Comparison of ENCODE assay signal across 13 mouse cellular contexts in the genomic region with DNA sequence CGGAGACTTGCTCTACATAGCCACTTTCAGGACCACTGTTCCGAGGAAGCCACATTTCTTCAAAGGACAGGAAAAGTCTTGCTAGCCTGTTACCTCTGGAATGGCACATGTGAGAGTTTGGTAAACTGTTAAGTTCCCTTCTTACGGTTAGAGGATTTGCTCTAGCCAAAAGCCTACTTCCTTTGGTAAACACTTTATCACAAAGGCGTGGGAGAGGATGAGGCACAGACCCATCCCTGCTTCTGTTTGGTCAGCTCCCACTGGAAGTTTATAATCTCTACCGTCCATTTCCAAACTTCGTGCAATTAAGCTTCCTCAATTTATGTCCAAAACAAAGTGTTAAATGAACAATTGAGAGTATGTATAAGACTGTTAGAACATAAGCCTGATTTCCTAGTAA. TPM values are rescaled to one million over a fixed set of nuclear protein-coding genes. Genes with fewer than 3 reads are reported as not detected.
DNase-seq lines count a peak whose midpoint lies in the region; ATAC-seq and TF ChIP-seq lines count a peak whose summit lies in the region.
"Had no signal": no experiment of that assay in that cellular context is flagged by ENCODE, and none has a peak within 500 bp of the region (broad histone marks: within the 10 kb centered on the region; RNA-seq: fewer than 3 reads in every experiment).

No protein-coding gene starts in this region.

- no peak for DNase-seq in heart, postnatal 36 days
- no peak for DNase-seq in lung, embryonic 14.5 days
- DNase-seq in lung, adult 18-20 months: no peak
- no peak for DNase-seq in left cerebral cortex, postnatal 36 days (ENCODE audit: low spot score in 2 of 2)
- no peak for DNase-seq in urinary bladder, postnatal 10 days (ENCODE audit: low spot score)
- DNase-seq: cerebellum, adult 11-12 months; right cerebral cortex, postnatal 14 days had no signal

- H3K27ac ChIP-seq in heart, embryonic 12.5 days (ENCODE audit: poor library complexity, severe bottlenecking): peak overlapping the region; percentile 63; the same call in 1 of the 2 replicates
- H3K27ac ChIP-seq in lung, embryonic 14.5 days (ENCODE audit: low read depth): peak overlapping the region; percentile 50; the same call in 1 of the 2 replicates
- H3K27ac ChIP-seq in bone marrow, adult 2 months (ENCODE audit: control insufficient read depth, insufficient read depth, low read depth, low read length, poor library complexity): peak overlapping the region; percentile 30; the same call in 1 of the 2 replicates
- peak overlapping the region; percentile 84 for H3K27ac ChIP-seq in liver, embryonic 16.5 days (ENCODE audit: low read length)
- H3K27ac ChIP-seq: forebrain, embryonic 12.5 days; hindbrain, postnatal 0 days had no signal

- H3K36me3 ChIP-seq in heart, embryonic 12.5 days: no peaks in the 10 kb centered on the region
- H3K36me3 ChIP-seq in lung, embryonic 14.5 days (ENCODE audit: insufficient read depth): peaks cover 12% of the 10 kb centered on the region; the same call in 1 of the 2 replicates
- H3K36me3 ChIP-seq in liver, embryonic 16.5 days (ENCODE audit: control insufficient read depth, insufficient read depth): peaks cover 2% of the 10 kb centered on the region; the same call in 1 of the 2 replicates
- H3K36me3 ChIP-seq: forebrain, embryonic 12.5 days had no signal

- H3K4me2 ChIP-seq in heart, embryonic 12.5 days: no peak overlapping the region
- H3K4me2 ChIP-seq in lung, embryonic 14.5 days: no peak overlapping the region
- H3K4me2 ChIP-seq in liver, embryonic 16.5 days (ENCODE audit: low read depth, low read length): peak overlapping the region; percentile 45
- H3K4me2 ChIP-seq: forebrain, embryonic 12.5 days; limb, embryonic 13.5 days had no signal

- 57% methylated on average over 6 of the region's 6 CpGs for WGBS in heart, embryonic 12.5 days
- whole genome bisulfite sequencing in lung, embryonic 14.5 days: 31% methylated on average over 6 of the region's 6 CpGs
- 40% methylated on average over 6 of the region's 6 CpGs for WGBS in bone marrow, adult 2 months
- WGBS in liver, embryonic 16.5 days (ENCODE audit: insufficient replicate concordance): 36% methylated on average over 6 of the region's 6 CpGs

- no peak for TF ChIP-seq POLR2A in bone marrow, adult 2 months (IDR thresholded peaks at IDR 0.05; ENCODE audit: borderline replicate concordance, control insufficient read depth, low read depth, low read length)

- intact Hi-C loops in heart, postnatal 36 days (cut with DNase I): loop anchor here (10.0 kb wide), 1 partner anchor 555 kb away; a partner anchor contains a TSS
- intact Hi-C loops in left cerebral cortex, postnatal 36 days (cut with DNase I): no loop called here

- no peaks in the 10 kb centered on the region for H3K9me3 ChIP-seq in heart, embryonic 12.5 days (replicated peaks)
- no peaks in the 10 kb centered on the region for H3K9me3 ChIP-seq in lung, embryonic 14.5 days (ENCODE audit: low read depth, low read length)
- H3K9me3 ChIP-seq in liver, embryonic 16.5 days (replicated peaks; ENCODE audit: control insufficient read depth, low read length): no peaks in the 10 kb centered on the region
- H3K9me3 ChIP-seq: forebrain, embryonic 12.5 days; limb, embryonic 13.5 days had no signal

- no peak for TF ChIP-seq CTCF in lung, embryonic 14.5 days (IDR thresholded peaks at IDR 0.05; ENCODE audit: low read depth)
- no peak for TF ChIP-seq CTCF in bone marrow, adult 2 months (IDR thresholded peaks at IDR 0.05; ENCODE audit: control insufficient read depth, insufficient read depth, low read length)

- H3K27me3 ChIP-seq in heart, embryonic 12.5 days (replicated peaks): no peaks in the 10 kb centered on the region
- no peaks in the 10 kb centered on the region for H3K27me3 ChIP-seq in lung, embryonic 14.5 days (ENCODE audit: insufficient read depth, low read length)
- H3K27me3 ChIP-seq in liver, embryonic 16.5 days (ENCODE audit: control insufficient read depth, insufficient read depth, low read depth, low read length): no peaks in the 10 kb centered on the region
- H3K27me3 ChIP-seq: forebrain, embryonic 12.5 days; limb, embryonic 13.5 days had no signal

- H3K4me3 ChIP-seq in heart, embryonic 12.5 days: no peak overlapping the region
- no peak overlapping the region for H3K4me3 ChIP-seq in lung, embryonic 14.5 days (ENCODE audit: low read depth, low read length)
- H3K4me3 ChIP-seq in bone marrow, adult 2 months (replicated peaks; ENCODE audit: control insufficient read depth, low read depth, low read length): no peak overlapping the region
- H3K4me3 ChIP-seq in liver, embryonic 16.5 days (ENCODE audit: low read depth, low read length): no peak overlapping the region
- H3K4me3 ChIP-seq: forebrain, embryonic 12.5 days; limb, embryonic 13.5 days had no signal

- peaks cover 56% of the 10 kb centered on the region for H3K4me1 ChIP-seq in heart, embryonic 12.5 days (replicated peaks)
- peaks cover 16% of the 10 kb centered on the region for H3K4me1 ChIP-seq in lung, embryonic 14.5 days (ENCODE audit: insufficient read depth)
- peaks cover 17% of the 10 kb centered on the region for H3K4me1 ChIP-seq in bone marrow, adult 2 months (ENCODE audit: control insufficient read depth, insufficient read depth, low read length)
- H3K4me1 ChIP-seq in liver, embryonic 16.5 days (ENCODE audit: control insufficient read depth, low read depth, low read length): peaks cover 87% of the 10 kb centered on the region

- H3K9ac ChIP-seq in heart, embryonic 12.5 days: no peak overlapping the region
- H3K9ac ChIP-seq in lung, embryonic 14.5 days: no peak overlapping the region
- H3K9ac ChIP-seq in liver, embryonic 16.5 days (ENCODE audit: low read depth, low read length): peak overlapping the region; percentile 45; the same call in 1 of the 2 replicates
- H3K9ac ChIP-seq: forebrain, embryonic 12.5 days; limb, embryonic 13.5 days had no signal

- ATAC-seq in heart, embryonic 12.5 days (ENCODE audit: insufficient number of reproducible peaks, low FRiP score): no peak
- ATAC-seq in lung, embryonic 14.5 days (ENCODE audit: insufficient read depth): no peak
- ATAC-seq in liver, embryonic 16.5 days (ENCODE audit: low read depth): no peak
- ATAC-seq: hindbrain, postnatal 0 days had no signal

RNA-seq across cellular contexts. Expression of a gene that starts 10.5 kb away (rescaled TPM):
- 7.8 and 7.9 TPM in 2 replicates for polyA plus RNA-seq in heart, embryonic 12.5 days (2016; fragmentation: Nextera tagmentation; extraction: Ambion mirVana)
- 10 to 100 TPM; 11.2 to 11.8 TPM for total RNA-seq in heart, postnatal 36 days (2021)
- polyA plus RNA-seq in lung, embryonic 14.5 days (2014; fragmentation: Nextera tagmentation; extraction: Ambion mirVana): 29.9 and 30.7 TPM in 2 replicates
- 12.5 and 26.2 TPM in 2 replicates for polyA plus RNA-seq in bone marrow, adult 2 months (2011; ENCODE audit: insufficient read depth, insufficient read length, low replicate concordance, missing spikeins)
- 8.0 and 8.3 TPM in 2 replicates for polyA plus RNA-seq in liver, embryonic 16.5 days (2015; fragmentation: Nextera tagmentation; extraction: Ambion mirVana)
- 10 to 100 TPM in 1 of 2 experiments, 1 to 10 TPM in 1; 9.9 to 13.5 TPM for total RNA-seq in left cerebral cortex, postnatal 36 days (2021)

Comparison
In these comparisons a context has a peak if more than half of its experiments do, and no peak if none do; other contexts are left out.
1. H3K27ac ChIP-seq: peak in every context shown above with its lines; median percentile 84 in liver, embryonic 16.5 days; 63 in heart, embryonic 12.5 days; 50 in lung, embryonic 14.5 days; 30 in bone marrow, adult 2 months.